Mouse (Mus musculus): Measurements from ENCODE around the gene Sftpa1.

The Sftpa1 gene

GRCm38 (mm10) chr14:41131540-41131939 lies at the start of gene Sftpa1:
Sftpa1 (plus strand) TSS chr14:41131782.
- no peak for DNase-seq (ENCODE audit: low read depth, low spot score)

GRCm38 (mm10) chr14:41082408-41082807 lies 49.2 kb upstream of the Sftpa1 start:
- DNase-seq (ENCODE audit: low read depth, low spot score), result no peak

GRCm38 (mm10) chr14:41087509-41087908 lies 44.1 kb upstream of the Sftpa1 start:
- no peak for DNase-seq (ENCODE audit: low read depth, low spot score)

- no peak for DNase-seq (ENCODE audit: low read depth, low spot score)
Measured at GRCm38 (mm10) chr14:41090777-41091176, 40.8 kb upstream of the Sftpa1 start.

GRCm38 (mm10) chr14:41094114-41094513 lies 37.5 kb upstream of the Sftpa1 start:
- no peak for DNase-seq (ENCODE audit: low read depth, low spot score)

GRCm38 (mm10) chr14:41096296-41096860 lies 35.2 kb upstream of the Sftpa1 start:
- no peak for DNase-seq (ENCODE audit: low read depth, low spot score)

GRCm38 (mm10) chr14:41098726-41099125 lies 32.9 kb upstream of the Sftpa1 start:
- no peak for DNase-seq (ENCODE audit: low read depth, low spot score)

GRCm38 (mm10) chr14:41100712-41101111 lies 30.9 kb upstream of the Sftpa1 start:
- no peak for DNase-seq (ENCODE audit: low read depth, low spot score)

GRCm38 (mm10) chr14:41101242-41101641 lies 30.3 kb upstream of the Sftpa1 start:
- DNase-seq (ENCODE audit: low read depth, low spot score), result no peak

GRCm38 (mm10) chr14:41102269-41102668 lies 29.3 kb upstream of the Sftpa1 start:
- no peak for DNase-seq (ENCODE audit: low read depth, low spot score)

- no peak for DNase-seq (ENCODE audit: low read depth, low spot score)
Measured at GRCm38 (mm10) chr14:41104853-41105444, 26.6 kb upstream of the Sftpa1 start, which contains the start of gene Mat1a. Mat1a (plus strand) TSS chr14:41105035.

- DNase-seq (ENCODE audit: low read depth, low spot score), result no peak
Measured at GRCm38 (mm10) chr14:41111031-41111668, 20.4 kb upstream of the Sftpa1 start.

GRCm38 (mm10) chr14:41112944-41113343 lies 18.6 kb upstream of the Sftpa1 start:
- no peak for DNase-seq (ENCODE audit: low read depth, low spot score)

GRCm38 (mm10) chr14:41116271-41116670 lies 15.3 kb upstream of the Sftpa1 start:
- DNase-seq (ENCODE audit: low read depth, low spot score), result no peak

GRCm38 (mm10) chr14:41124683-41125082 lies 6.9 kb upstream of the Sftpa1 start:
- no peak for DNase-seq (ENCODE audit: low read depth, low spot score)

- DNase-seq (ENCODE audit: low read depth, low spot score), result peak; percentile 11
Measured at GRCm38 (mm10) chr14:41127997-41128396, 3.6 kb upstream of the Sftpa1 start.

- DNase-seq (ENCODE audit: low read depth, low spot score), result no peak
Measured at GRCm38 (mm10) chr14:41137006-41137405, 5.4 kb downstream of the Sftpa1 start.

- DNase-seq (ENCODE audit: low read depth, low spot score), result no peak
Measured at GRCm38 (mm10) chr14:41140686-41141085, 9.1 kb downstream of the Sftpa1 start.

- DNase-seq (ENCODE audit: low read depth, low spot score), result no peak
Measured at GRCm38 (mm10) chr14:41146035-41146434, 14.5 kb downstream of the Sftpa1 start.

GRCm38 (mm10) chr14:41146922-41147321 lies 15.3 kb downstream of the Sftpa1 start:
- no peak for DNase-seq (ENCODE audit: low read depth, low spot score)

- DNase-seq (ENCODE audit: low read depth, low spot score), result no peak
Measured at GRCm38 (mm10) chr14:41147356-41147755, 15.8 kb downstream of the Sftpa1 start.

- DNase-seq (ENCODE audit: low read depth, low spot score), result no peak
Measured at GRCm38 (mm10) chr14:41151220-41151898, 19.8 kb downstream of the Sftpa1 start, which contains the start of gene Mbl1. Mbl1 (plus strand) TSS chr14:41151458.

All from retina, postnatal 7 days (tissue).